Mouse (Mus musculus) MEL (cell line): ENCODE measurements around the gene Cirbp. TPM values are rescaled to one million over a fixed set of nuclear protein-coding genes. Genes with fewer than 3 reads are reported as not detected.

Experiments used
- polyA plus RNA-seq, 2 experiments: library from polyadenylated mRNA; stranded (reverse) in 1 of 2; unstranded in 1 of 2; fragments of >175 nt in 1 of 2; fragments of >200 nt in 1 of 2; gene quantifications; 2 replicates each; pipeline versions ENCODE4 v1.2.1 to v1.2.4; 2012; ENCODE audit warnings: low replicate concordance in 2 of 2, low read depth in 1 of 2; ENCODE audit not compliant: insufficient read length in 2 of 2, insufficient read depth in 1 of 2, missing spikeins in 1 of 2
- total RNA-seq: library from RNA; depleted of rRNA; stranded (reverse); fragments of 300-350 nt; gene quantifications from 2 replicates; pipeline ENCODE4 v1.2.3, GENCODE M21; 2012; rRNA removed

Gene Cirbp
- total and polyA plus RNA-seq, 3 experiments, result 21.2 to 56.6 TPM; not detected in 1

Other genes with a start within 250 kb of the Cirbp start
Only the 30 nearest of the 32 such genes appear.
- 11.8 and 12.5 TPM in 2 replicates for gene Arid3a, start 238.9 kb upstream of the Cirbp start, total RNA-seq
- 10 to 100 TPM in 1 of 2 experiments, not detected in 1; 17.2 TPM for gene Arid3a, start 238.9 kb upstream of the Cirbp start, polyA plus RNA-seq
- 94.5 and 107 TPM in 2 replicates for gene Wdr18, start 205.8 kb upstream of the Cirbp start, total RNA-seq
- 10 to 100 TPM in 1 of 2 experiments, not detected in 1; 89.5 TPM for gene Wdr18, start 205.8 kb upstream of the Cirbp start, polyA plus RNA-seq
- 0.16 and 0.42 TPM in 2 replicates for gene Grin3b, start 195.3 kb upstream of the Cirbp start, total RNA-seq
- 1 to 10 TPM in 1 of 2 experiments, not detected in 1; 1.1 TPM for gene Grin3b, start 195.3 kb upstream of the Cirbp start, polyA plus RNA-seq
- 58.2 and 62.0 TPM in 2 replicates for gene Tmem259, start 181.7 kb upstream of the Cirbp start, total RNA-seq
- gene Tmem259, start 181.7 kb upstream of the Cirbp start, polyA plus RNA-seq, result 100 to 1,000 TPM in 1 of 2 experiments, not detected in 1; 150 TPM
- gene Cnn2, start 177.4 kb upstream of the Cirbp start, total RNA-seq, result 8.7 and 9.1 TPM in 2 replicates
- 10 to 100 TPM in 1 of 2 experiments, not detected in 1; 25.3 TPM for gene Cnn2, start 177.4 kb upstream of the Cirbp start, polyA plus RNA-seq
- gene Abca7, start 169.5 kb upstream of the Cirbp start, total RNA-seq, result 7.4 and 7.7 TPM in 2 replicates
- gene Abca7, start 169.5 kb upstream of the Cirbp start, polyA plus RNA-seq, result 10 to 100 TPM in 1 of 2 experiments, not detected in 1; 16.8 TPM
- gene Arhgap45, start 149.3 kb upstream of the Cirbp start, total RNA-seq, result 25.2 and 26.2 TPM in 2 replicates
- gene Arhgap45, start 149.3 kb upstream of the Cirbp start, polyA plus RNA-seq, result 10 to 100 TPM in 1 of 2 experiments, not detected in 1; 53.6 TPM
- gene Polr2e, start 126.2 kb upstream of the Cirbp start, total RNA-seq, result 156 and 169 TPM in 2 replicates
- gene Polr2e, start 126.2 kb upstream of the Cirbp start, polyA plus RNA-seq, result 100 to 1,000 TPM; 258 to 279 TPM
- 422 and 508 TPM in 2 replicates for gene Gpx4, start 118.8 kb upstream of the Cirbp start, total RNA-seq
- gene Gpx4, start 118.8 kb upstream of the Cirbp start, polyA plus RNA-seq, result 100 to 1,000 TPM in 1 of 2 experiments, not detected in 1; 536 TPM
- gene Sbno2, start 60.4 kb upstream of the Cirbp start, total RNA-seq, result 14.6 and 15.8 TPM in 2 replicates
- 10 to 100 TPM in 1 of 2 experiments, not detected in 1; 29.0 TPM for gene Sbno2, start 60.4 kb upstream of the Cirbp start, polyA plus RNA-seq
- 77.8 and 108 TPM in 2 replicates for gene Stk11, start 50.2 kb upstream of the Cirbp start, total RNA-seq
- gene Stk11, start 50.2 kb upstream of the Cirbp start, polyA plus RNA-seq, result 100 to 1,000 TPM in 1 of 2 experiments, not detected in 1; 188 TPM
- 308 and 324 TPM in 2 replicates for gene Atp5d, start 27.4 kb upstream of the Cirbp start, total RNA-seq
- gene Atp5d, start 27.4 kb upstream of the Cirbp start, polyA plus RNA-seq, result 100 to 1,000 TPM; 300 to 657 TPM
- 4.8 and 6.8 TPM in 2 replicates for gene Cbarp, start 25.1 kb upstream of the Cirbp start, total RNA-seq
- 10 to 100 TPM in 1 of 2 experiments, not detected in 1; 19.3 TPM for gene Cbarp, start 25.1 kb upstream of the Cirbp start, polyA plus RNA-seq
- gene Midn, start 17.7 kb upstream of the Cirbp start, total RNA-seq, result 8.1 and 8.3 TPM in 2 replicates
- 10 to 100 TPM in 1 of 2 experiments, not detected in 1; 26.7 TPM for gene Midn, start 17.7 kb upstream of the Cirbp start, polyA plus RNA-seq
- gene 1600002K03Rik, start 7.0 kb downstream of the Cirbp start, total RNA-seq, result 16.9 and 17.7 TPM in 2 replicates
- gene 1600002K03Rik, start 7.0 kb downstream of the Cirbp start, polyA plus RNA-seq, result 10 to 100 TPM in 1 of 2 experiments, not detected in 1; 11.4 TPM
- gene Efna2, start 13.5 kb downstream of the Cirbp start, total RNA-seq, result 0.12 TPM in 1 of 2 replicates, not detected in the other
- 1 to 10 TPM in 1 of 2 experiments, not detected in 1; 2.8 TPM for gene Efna2, start 13.5 kb downstream of the Cirbp start, polyA plus RNA-seq
- 34.8 and 35.3 TPM in 2 replicates for gene Mum1, start 60.4 kb downstream of the Cirbp start, total RNA-seq
- 10 to 100 TPM; 34.0 to 55.2 TPM for gene Mum1, start 60.4 kb downstream of the Cirbp start, polyA plus RNA-seq
- 341 and 377 TPM in 2 replicates for gene Ndufs7, start 83.1 kb downstream of the Cirbp start, total RNA-seq
- gene Ndufs7, start 83.1 kb downstream of the Cirbp start, polyA plus RNA-seq, result 100 to 1,000 TPM in 1 of 2 experiments, not detected in 1; 458 TPM
- 4.1 and 6.0 TPM in 2 replicates for gene Gamt, start 95.0 kb downstream of the Cirbp start, total RNA-seq
- gene Gamt, start 95.0 kb downstream of the Cirbp start, polyA plus RNA-seq, result 1 to 10 TPM in 1 of 2 experiments, not detected in 1; 8.4 TPM
- 159 and 166 TPM in 2 replicates for gene Dazap1, start 95.5 kb downstream of the Cirbp start, total RNA-seq
- 100 to 1,000 TPM in 1 of 2 experiments, not detected in 1; 236 TPM for gene Dazap1, start 95.5 kb downstream of the Cirbp start, polyA plus RNA-seq
- 3,963 and 4,320 TPM in 2 replicates for gene Rps15, start 126.5 kb downstream of the Cirbp start, total RNA-seq
- 1,000 to 10,000 TPM; 1,331 to 3,905 TPM for gene Rps15, start 126.5 kb downstream of the Cirbp start, polyA plus RNA-seq
- gene Apc2, start 130.0 kb downstream of the Cirbp start, total RNA-seq, result 0.39 and 0.58 TPM in 2 replicates
- 1 to 10 TPM in 1 of 2 experiments, not detected in 1; 1.2 TPM for gene Apc2, start 130.0 kb downstream of the Cirbp start, polyA plus RNA-seq
- 68.9 and 81.5 TPM in 2 replicates for gene 2310011J03Rik, start 154.6 kb downstream of the Cirbp start, total RNA-seq
- gene 2310011J03Rik, start 154.6 kb downstream of the Cirbp start, polyA plus RNA-seq, result 10 to 100 TPM in 1 of 2 experiments, not detected in 1; 65.7 TPM
- 6.1 and 6.5 TPM in 2 replicates for gene Pcsk4, start 163.5 kb downstream of the Cirbp start, total RNA-seq
- gene Pcsk4, start 163.5 kb downstream of the Cirbp start, polyA plus RNA-seq, result 10 to 100 TPM in 1 of 2 experiments, not detected in 1; 23.1 TPM
- 3.1 and 3.2 TPM in 2 replicates for gene Reep6, start 164.0 kb downstream of the Cirbp start, total RNA-seq
- 10 to 100 TPM in 1 of 2 experiments, not detected in 1; 27.9 TPM for gene Reep6, start 164.0 kb downstream of the Cirbp start, polyA plus RNA-seq
- 2.4 and 3.9 TPM in 2 replicates for gene Adamtsl5, start 182.4 kb downstream of the Cirbp start, total RNA-seq
- 10 to 100 TPM in 1 of 2 experiments, not detected in 1; 16.5 TPM for gene Adamtsl5, start 182.4 kb downstream of the Cirbp start, polyA plus RNA-seq
- gene Plk5, start 190.5 kb downstream of the Cirbp start, total RNA-seq, result 0.19 TPM in 1 of 2 replicates, not detected in the other
- under 1 TPM in 1 of 2 experiments, not detected in 1; 0.19 TPM for gene Plk5, start 190.5 kb downstream of the Cirbp start, polyA plus RNA-seq
- 14.1 and 15.6 TPM in 2 replicates for gene Mex3d, start 221.7 kb downstream of the Cirbp start, total RNA-seq
- gene Mex3d, start 221.7 kb downstream of the Cirbp start, polyA plus RNA-seq, result 10 to 100 TPM in 1 of 2 experiments, not detected in 1; 18.8 TPM
- gene Mbd3, start 233.6 kb downstream of the Cirbp start, total RNA-seq, result 81.4 and 86.9 TPM in 2 replicates
- 100 to 1,000 TPM in 1 of 2 experiments, not detected in 1; 289 TPM for gene Mbd3, start 233.6 kb downstream of the Cirbp start, polyA plus RNA-seq
- 879 and 935 TPM in 2 replicates for gene Uqcr11, start 240.8 kb downstream of the Cirbp start, total RNA-seq
- 100 to 1,000 TPM in 1 of 2 experiments, not detected in 1; 481 TPM for gene Uqcr11, start 240.8 kb downstream of the Cirbp start, polyA plus RNA-seq